Mouse (Mus musculus): Measurements from ENCODE around the gene Gm20662. TPM values are rescaled to one million over a fixed set of nuclear protein-coding genes. Genes with fewer than 3 reads are reported as not detected.
A peak's percentile ranks its signal among the peaks of the same experiment; 100 is the strongest.

The Gm20662 gene
- total RNA-seq, 1 experiment from 2014 or later = 1.6 TPM

DNA sequence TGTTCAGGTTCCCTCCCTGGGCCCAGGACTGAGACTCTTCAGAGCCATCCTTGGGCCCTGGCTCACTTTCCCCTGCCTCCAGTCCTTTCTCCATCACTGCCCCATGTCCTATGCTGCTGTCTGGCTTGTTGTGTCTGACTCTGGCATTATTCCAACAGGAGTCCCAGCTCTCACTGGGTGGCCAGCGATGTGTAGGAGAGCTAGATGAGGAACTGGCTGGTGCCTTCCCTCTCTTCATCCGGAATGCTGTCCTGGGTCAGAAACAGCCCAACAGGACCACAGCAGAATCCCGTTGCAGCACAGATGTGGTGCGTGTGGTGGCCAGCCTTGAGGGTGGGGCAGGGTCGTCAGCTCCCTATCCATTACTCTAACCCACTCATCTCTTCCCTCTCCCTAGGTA is 25.8 kb upstream of the Gm20662 start:
- ATAC-seq (replicated peaks in 1 of 2; ENCODE audit: insufficient read depth in 1 of 2, low FRiP score in 2 of 2, low TSS enrichment in 1 of 2, low read depth in 1 of 2, poor library complexity in 2 of 2, severe bottlenecking in 2 of 2) = no peak

DNA sequence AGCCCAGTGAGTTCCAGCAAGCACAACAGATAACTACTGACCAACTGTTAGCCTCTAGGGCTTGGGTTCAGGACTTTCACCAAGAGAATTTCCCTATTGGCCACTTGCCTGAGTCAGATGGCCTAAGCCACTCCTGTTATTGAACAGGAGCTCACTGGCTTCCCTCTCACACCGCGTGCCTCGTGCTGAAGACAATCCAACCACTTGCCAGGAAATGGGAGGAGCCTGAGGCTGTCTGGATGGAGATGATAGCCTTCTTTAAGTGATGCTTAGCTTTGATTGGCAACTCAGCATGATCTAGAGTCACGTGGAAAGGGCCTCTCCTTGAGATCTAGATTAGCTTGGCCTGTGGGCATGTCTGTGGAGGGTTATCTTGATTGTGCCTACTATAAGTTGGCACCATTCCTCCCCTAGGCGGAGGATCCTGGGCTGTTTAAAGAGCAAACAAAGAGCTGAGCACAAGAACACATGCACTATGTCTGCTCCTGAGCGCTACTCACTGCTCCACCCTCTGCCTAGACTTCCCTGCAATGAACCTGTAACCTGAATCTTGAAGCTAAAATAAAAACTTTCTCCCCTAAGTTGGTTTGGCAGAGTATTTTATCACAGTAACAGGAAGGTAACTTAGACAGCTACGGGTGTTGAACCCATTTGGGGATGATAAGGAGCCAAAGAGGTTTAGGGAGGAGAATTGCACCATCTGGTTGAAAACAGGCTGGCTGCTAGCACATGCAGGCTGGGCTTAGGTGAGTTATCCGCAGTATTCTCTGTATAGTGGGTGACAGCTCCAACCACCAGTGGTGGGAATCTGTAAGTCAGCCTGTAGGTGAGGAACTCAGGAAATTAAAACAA is 24.2 kb upstream of the Gm20662 start:
- ATAC-seq (replicated peaks in 1 of 2; ENCODE audit: insufficient read depth in 1 of 2, low FRiP score in 2 of 2, low TSS enrichment in 1 of 2, low read depth in 1 of 2, poor library complexity in 2 of 2, severe bottlenecking in 2 of 2) = peak; percentile 58 to 61

DNA sequence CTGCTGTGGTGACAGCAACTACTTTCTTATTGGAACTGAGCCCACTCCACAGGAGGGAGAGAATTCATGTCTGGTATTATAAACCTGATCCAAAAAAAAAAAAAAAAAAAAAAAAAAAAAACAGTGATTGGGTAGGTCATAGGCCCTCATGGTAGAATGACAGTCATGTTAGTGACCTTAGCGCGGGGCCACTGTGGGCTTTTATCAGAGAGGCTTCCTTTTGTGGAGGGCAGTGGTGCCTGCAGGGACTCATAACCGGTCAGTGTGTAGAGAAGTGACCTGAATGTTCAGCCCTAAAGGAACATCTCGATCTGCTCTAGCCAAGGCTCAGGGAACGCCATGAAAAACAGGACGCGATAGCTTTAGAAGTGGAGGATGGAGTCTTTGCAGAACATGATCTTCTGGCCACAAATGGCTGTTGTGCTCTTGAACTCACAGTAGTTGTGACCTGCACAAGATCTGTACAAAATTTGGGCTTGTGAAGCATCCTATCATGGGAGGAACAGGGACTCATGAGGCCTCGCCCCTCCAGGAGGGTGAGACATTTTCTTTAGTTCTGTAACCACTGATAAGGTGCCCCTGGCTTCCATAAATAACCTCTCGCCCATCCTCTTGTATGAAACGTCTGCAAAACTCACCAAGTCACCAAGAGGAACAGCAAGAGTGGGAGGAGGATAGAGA is 21.5 kb upstream of the Gm20662 start:
- peak in 1 of 2 experiments; percentile 4; a peak in 1 of 4 replicates for ATAC-seq (replicated peaks in 1 of 2; ENCODE audit: insufficient read depth in 1 of 2, low FRiP score in 2 of 2, low TSS enrichment in 1 of 2, low read depth in 1 of 2, poor library complexity in 2 of 2, severe bottlenecking in 2 of 2)

DNA sequence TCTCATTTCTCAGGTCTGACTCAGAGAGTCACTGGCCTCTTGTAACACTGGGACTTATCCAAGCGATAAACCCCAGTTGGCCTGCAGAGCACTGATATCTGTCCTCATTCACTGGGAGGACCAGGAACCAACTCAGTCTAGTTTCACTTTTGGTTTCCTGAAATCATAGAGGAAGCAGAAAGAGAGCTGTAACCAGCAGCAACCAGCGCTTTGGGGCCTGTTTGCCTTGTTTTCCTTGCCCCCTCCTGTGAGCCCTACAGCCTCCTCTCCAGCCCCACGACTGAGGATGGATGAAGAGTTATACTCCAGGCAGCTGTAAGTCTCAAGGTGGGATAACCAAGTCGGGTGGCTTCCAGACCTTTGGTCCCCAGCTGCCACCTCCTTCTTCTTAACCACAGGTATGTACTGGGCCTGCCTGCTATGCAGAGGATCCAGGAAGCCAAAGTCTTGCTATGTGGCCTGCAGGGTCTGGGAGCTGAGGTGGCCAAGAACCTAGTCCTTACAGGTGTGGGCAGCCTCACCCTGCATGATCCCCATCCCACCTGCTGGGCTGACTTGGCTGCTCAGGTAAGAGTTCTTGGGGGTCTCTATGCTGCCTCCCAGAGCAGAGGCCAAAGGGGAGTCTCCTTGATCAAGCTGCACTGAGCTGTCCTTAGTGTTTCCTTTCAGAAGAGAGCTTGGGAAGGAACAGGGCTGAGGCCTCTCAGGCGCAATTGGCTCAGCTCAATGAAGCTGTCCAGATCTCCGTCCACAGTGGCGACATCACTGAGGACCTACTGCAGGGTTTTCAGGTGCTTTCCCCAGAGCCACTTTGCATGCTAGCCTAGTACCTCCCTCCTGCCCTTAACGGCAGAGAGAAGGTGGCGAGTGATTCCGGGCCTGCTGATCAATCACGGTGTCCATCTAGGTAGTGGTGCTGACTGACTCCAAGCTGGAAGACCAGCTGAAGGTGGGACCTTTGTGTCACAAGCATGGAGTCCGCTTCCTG is 20.5 kb upstream of the Gm20662 start, which contains the start of gene Uba7:
Gene Uba7, plus strand, starts transcription at position 107 of the 988 bp plus-strand sequence.
- peak; percentile 80 to 81 for ATAC-seq (replicated peaks in 1 of 2; ENCODE audit: insufficient read depth in 1 of 2, low FRiP score in 2 of 2, low TSS enrichment in 1 of 2, low read depth in 1 of 2, poor library complexity in 2 of 2, severe bottlenecking in 2 of 2)

DNA sequence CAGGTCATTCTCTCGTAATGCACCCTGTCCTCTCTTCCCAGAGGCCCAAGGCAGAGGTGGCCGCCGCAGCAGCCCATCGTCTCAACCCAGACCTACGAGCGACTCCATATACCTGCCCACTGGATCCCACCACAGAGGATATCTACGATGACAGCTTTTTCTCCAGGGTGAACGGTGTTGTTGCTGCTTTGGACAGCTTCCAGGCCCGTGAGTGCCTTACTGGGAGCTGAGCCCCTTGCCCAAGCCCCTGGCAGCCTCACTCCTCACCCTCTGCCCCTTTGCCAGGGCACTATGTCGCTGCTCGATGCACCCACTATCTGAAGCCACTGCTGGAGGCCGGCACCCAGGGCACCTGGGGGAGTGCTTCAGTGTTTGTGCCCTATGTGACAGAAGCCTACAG is 17.3 kb upstream of the Gm20662 start:
- no peak for ATAC-seq (replicated peaks in 1 of 2; ENCODE audit: insufficient read depth in 1 of 2, low FRiP score in 2 of 2, low TSS enrichment in 1 of 2, low read depth in 1 of 2, poor library complexity in 2 of 2, severe bottlenecking in 2 of 2)

DNA sequence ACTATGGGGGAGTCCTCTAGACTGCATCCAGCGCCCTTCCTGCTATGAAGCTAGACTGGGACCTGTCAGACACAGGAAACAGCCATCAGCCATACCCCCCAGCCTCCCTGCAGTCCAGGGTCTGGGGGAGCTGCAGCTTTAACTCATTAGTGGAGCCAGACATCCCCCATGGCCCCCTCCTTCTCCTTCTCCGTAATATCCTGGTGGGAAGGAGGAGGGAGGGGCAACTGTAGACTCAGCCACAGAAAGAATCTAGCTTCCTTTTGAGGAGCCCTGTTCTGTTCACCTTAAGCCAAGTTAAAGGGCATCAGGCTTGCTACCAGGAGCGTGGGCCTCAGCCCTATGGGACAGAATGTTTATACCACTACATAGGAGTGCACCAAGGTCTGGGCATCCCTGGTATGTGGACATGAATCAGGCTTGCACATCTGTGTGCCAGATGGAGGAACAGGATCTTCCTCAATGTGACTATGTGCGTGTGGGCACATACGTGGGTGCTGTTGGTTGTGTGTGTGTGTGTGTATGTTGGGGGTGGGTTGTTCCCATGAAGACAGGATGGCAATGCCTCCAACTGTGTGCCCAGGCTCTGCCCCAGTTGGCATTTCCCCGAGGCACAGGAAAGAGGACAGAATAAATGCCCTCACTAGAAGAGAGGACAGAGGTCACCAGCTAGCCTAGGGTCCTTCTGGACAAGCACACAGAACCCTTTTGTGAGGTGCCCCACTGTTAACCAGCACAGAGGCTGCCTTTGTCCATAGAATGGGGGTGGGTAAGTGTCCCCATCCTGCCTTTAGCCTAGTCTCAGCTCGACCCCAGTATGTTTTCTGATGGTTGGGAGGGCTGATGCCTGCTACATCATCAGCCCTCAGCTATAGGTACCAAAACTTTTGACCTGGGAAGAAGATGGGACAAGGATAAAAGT is 14.2 kb upstream of the Gm20662 start:
- ATAC-seq (replicated peaks in 1 of 2; ENCODE audit: insufficient read depth in 1 of 2, low FRiP score in 2 of 2, low TSS enrichment in 1 of 2, low read depth in 1 of 2, poor library complexity in 2 of 2, severe bottlenecking in 2 of 2) = no peak

DNA sequence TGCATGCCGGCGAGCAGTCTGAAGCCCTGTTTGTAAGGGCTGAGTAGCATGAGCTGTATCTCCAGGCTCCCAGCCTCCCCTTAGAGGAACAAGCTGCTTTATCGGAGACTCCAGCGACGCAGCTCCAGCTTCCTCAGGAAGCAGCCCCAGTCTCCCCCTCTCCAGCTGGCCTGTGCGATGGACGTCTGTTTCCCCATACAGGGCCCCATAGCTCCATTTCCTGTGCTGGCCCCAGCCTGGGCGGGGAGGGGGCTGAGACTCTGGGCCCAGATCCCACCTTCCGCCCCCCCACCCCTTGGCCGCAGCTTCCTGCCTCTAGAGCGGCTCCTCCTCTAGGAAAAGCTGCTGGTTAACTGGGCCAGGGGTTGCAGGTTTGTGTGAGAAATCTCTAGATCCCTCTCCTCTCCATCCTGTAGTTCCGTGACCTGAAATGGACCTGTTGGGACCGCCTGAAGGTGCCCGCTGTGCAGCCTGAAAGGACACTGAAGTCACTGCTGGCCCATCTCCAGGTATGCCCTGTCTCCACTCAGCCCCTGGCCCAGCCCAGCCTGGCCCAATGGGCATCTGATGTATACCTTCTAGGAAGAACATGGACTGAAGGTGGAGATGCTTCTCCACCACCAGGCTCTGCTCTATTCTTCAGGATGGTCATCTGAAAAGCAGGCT is 13.3 kb upstream of the Gm20662 start, which contains the start of gene Gm20661:
Gene Gm20661, plus strand, starts transcription at position 378 of the 666 bp plus-strand sequence.
- peak; percentile 50 to 58 for ATAC-seq (replicated peaks in 1 of 2; ENCODE audit: insufficient read depth in 1 of 2, low FRiP score in 2 of 2, low TSS enrichment in 1 of 2, low read depth in 1 of 2, poor library complexity in 2 of 2, severe bottlenecking in 2 of 2)

DNA sequence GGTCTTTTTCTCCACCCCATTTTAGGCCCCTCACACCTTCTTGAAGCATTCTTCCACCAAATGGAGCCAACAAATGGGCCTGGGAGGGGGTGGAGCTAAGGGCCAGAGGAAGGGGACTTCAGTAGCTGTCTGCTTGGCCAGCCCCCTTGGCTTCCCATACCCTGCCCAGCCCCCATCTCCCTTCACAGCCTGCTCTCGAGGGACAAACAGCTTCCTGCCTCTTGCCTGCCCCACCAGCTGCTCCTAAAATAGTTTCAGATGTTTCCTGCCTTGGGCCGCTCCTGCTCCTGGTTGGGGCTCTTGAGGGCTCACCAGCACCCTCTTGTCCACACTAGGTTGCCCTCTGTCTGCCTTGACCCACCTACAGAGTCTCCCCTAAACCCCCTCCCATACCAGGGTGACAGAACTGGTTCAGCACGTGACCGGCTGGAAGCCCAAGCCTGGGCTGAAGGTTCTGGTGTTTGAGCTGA is 12.7 kb upstream of the Gm20662 start:
- ATAC-seq (replicated peaks in 1 of 2; ENCODE audit: insufficient read depth in 1 of 2, low FRiP score in 2 of 2, low TSS enrichment in 1 of 2, low read depth in 1 of 2, poor library complexity in 2 of 2, severe bottlenecking in 2 of 2) = peak; percentile 42 to 46

DNA sequence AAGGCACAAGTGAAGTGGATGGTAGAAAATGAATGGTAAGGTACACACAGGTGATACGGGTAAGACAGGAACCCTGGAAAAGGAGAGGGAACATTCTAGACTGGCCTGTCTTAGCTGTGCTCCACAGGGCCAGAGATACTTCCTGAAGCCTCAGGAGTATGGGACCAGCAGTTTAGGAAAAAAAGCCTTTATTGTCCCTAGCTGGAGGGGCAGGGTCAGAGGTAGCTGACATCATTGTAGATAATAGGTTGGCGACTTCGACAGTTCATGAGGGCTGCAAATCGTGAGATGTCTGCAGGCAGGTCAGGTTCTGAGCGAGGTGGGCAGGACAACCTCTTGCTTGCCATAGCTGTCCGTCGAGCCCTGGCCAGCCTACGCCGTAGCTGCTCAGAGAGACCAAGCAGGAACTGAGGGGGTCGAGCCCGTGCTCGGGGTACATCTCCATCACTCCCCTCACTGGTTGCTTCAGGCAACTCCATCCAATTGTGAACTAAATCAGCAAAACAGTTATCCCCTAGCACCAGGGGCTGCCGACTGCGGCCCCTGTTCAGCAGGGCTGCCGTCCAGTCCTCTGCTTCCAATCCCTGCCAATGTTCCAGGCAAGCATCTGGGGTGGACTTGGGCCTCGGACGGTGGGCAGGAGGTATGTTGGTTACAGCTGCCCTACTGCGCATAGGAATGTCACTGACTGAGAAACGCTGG is 11.9 kb upstream of the Gm20662 start:
- ATAC-seq (replicated peaks in 1 of 2; ENCODE audit: insufficient read depth in 1 of 2, low FRiP score in 2 of 2, low TSS enrichment in 1 of 2, low read depth in 1 of 2, poor library complexity in 2 of 2, severe bottlenecking in 2 of 2) = no peak

DNA sequence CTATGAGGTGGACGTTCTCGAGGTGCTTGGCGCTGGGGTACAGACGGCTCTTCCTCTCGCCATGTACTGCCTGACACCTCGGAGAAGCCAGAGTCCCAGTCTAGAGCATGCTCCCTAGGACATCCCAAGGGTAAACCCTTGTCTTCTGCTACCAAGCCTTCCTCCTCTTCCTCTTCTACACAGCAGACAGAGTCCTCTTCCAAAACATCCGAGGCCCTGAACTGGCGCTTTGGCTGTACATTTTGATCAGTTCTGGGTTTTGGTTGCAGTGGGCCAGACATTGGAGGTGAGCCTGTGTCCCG is 11.4 kb upstream of the Gm20662 start:
- no peak for ATAC-seq (replicated peaks in 1 of 2; ENCODE audit: insufficient read depth in 1 of 2, low FRiP score in 2 of 2, low TSS enrichment in 1 of 2, low read depth in 1 of 2, poor library complexity in 2 of 2, severe bottlenecking in 2 of 2)

DNA sequence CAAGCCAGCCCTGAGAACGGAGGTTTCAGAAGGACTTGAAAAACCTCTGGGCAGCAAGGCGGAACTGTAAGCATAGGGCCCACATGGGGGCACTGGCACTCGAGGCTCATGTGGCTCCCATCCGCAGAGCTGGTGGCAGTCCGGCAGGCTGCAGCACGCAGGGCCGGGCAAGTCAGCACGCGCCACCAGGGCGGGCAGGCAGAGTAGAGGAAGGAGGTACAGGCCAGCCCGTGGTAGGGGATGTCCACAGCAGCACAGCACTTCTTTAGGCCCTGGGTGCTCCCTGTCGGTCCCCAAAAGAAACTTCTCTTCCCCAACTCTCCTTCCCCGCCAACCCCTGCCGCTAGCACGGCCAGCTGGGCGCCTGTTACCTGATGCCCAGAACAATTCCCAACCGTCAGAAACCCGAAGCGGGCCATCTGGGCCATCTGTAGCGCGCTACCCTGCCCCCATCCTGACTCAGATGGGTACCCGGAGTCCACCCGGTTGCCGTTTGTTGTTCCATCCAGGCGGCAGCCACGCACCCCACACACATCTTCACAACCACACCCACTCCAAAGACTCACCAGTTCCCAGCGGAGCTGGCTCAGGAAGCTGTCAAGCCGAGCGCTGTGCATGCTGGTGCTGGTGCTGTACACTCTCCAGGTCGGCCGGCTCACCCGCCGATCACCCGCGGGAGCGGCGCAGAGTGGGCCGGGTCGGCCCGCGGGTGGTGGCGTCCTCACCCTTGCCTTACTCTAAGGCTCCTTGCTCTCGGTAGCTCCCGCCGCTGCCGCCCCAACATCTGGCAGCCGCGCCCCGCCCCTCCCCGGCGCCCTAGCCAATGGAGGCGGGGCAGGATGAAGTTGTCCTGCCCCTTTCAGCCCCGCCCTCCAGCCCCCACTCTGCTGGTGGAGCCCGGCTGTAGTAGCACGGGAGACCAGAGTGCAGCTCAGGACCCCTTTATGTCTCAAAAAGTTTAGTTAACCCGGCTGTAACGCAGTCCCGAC is 10.7 kb upstream of the Gm20662 start, which contains the start of gene Inka1:
Gene Inka1, minus strand, starts transcription at position 749 of the 989 bp plus-strand sequence.
- peak; percentile 35 to 37; a peak in 2 of 4 replicates for ATAC-seq (replicated peaks in 1 of 2; ENCODE audit: insufficient read depth in 1 of 2, low FRiP score in 2 of 2, low TSS enrichment in 1 of 2, low read depth in 1 of 2, poor library complexity in 2 of 2, severe bottlenecking in 2 of 2)

DNA sequence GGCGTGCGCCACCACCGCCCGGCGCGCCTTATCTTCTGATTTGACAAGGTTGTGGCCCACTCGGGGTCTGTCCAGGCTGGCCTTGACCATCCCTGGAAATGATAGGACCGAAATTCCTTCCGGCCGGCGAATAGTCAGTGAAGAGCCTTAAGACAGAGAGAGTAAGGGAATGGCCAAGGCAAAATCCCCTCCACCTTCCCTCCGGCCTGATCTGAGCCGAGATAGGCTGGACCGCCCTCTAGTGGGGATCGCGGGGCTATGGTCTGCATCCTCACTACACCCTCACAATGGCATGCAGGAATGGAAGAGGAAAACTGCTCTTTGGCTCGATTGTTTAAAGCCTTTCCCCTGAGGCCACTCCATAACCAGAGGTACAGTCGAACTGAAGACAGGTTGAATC is 9.8 kb upstream of the Gm20662 start:
- 0 out of 4 replicates have a peak, but pooled peaks have one; percentile 18 to 33 for ATAC-seq (replicated peaks in 1 of 2; ENCODE audit: insufficient read depth in 1 of 2, low FRiP score in 2 of 2, low TSS enrichment in 1 of 2, low read depth in 1 of 2, poor library complexity in 2 of 2, severe bottlenecking in 2 of 2)

DNA sequence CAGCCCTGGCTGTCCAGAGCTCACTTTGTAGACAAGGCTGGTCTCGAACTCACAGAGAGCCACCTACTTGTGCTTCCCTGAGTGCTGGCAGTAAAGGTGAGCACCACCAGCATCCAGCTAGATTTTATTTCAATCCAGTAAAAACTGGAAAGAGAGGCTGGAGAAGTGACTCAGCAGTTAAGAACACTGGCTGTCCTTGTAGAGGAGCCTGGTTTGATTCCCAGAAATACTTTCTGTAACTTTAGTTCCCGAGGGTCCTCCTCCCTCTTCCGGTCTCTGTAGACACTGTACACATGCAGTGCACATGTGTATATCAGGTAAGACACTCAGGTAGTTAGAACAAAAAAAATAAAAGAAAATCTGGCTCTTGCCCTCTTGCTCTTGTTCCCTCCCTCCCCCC is 8.2 kb upstream of the Gm20662 start:
- ATAC-seq (replicated peaks in 1 of 2; ENCODE audit: insufficient read depth in 1 of 2, low FRiP score in 2 of 2, low TSS enrichment in 1 of 2, low read depth in 1 of 2, poor library complexity in 2 of 2, severe bottlenecking in 2 of 2) = no peak

DNA sequence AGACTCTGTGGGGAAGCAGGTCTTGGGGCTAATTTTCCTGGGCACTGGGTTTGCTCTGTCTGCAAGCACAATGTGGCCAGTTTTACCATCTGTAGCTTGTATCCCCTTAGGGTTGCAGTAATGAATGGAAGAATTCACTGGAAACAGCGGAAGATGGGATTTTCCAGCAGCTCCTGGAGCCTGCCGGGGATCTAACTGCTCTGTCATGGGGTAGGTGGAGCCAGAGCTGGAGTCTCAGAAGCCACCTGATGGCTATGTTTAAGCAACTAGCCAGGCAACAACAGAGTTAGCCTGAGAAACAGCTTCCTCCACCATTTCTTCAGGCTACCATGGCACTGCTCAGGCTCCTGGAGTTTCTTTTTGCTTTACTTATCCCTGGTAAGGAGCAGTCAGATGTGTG is 4.0 kb upstream of the Gm20662 start, which contains the start of gene Cdhr4:
Gene Cdhr4, plus strand, starts transcription at position 301 of the 400 bp plus-strand sequence.
- ATAC-seq (replicated peaks in 1 of 2; ENCODE audit: insufficient read depth in 1 of 2, low FRiP score in 2 of 2, low TSS enrichment in 1 of 2, low read depth in 1 of 2, poor library complexity in 2 of 2, severe bottlenecking in 2 of 2) = no peak

Data from hematopoietic stem cell, adult 5-6 weeks (primary cell).